9 mouse cellular contexts compared by ENCODE assay signal in the genomic region with DNA sequence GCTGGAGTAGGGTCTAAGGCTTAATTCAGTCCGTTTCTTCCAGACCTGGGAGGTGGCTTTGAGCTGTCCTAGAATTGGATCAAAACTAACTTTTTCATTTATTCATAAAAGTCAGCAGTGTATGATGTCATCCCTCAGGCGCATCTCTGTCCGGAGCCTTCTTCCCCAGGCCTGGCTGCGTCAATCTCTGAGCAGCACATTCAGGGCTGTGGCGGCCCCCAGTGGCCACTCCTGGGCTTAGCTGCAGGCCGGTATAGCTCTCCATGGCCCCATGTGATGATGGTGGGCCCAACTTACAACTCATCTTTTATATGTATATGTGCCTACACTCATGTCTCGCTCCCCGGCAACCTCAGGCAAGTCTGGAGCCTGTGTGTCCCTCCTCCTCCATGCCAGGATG. TPM values are rescaled to one million over a fixed set of nuclear protein-coding genes. Genes with fewer than 3 reads are reported as not detected.
A peak's percentile ranks its signal among the peaks of the same experiment; 100 is the strongest.
DNase-seq lines count a peak whose midpoint lies in the region; ATAC-seq and TF ChIP-seq lines count a peak whose summit lies in the region.
"Had no signal": no experiment of that assay in that cellular context is flagged by ENCODE, and none has a peak within 500 bp of the region (broad histone marks: within the 10 kb centered on the region; RNA-seq: fewer than 3 reads in every experiment).

No protein-coding gene starts in this region.

- TF ChIP-seq RAD21 in MEL (IDR thresholded peaks at IDR 0.05; ENCODE audit: low read depth, low read length): peak; percentile 97

- DNase-seq in MEL (ENCODE audit: low read depth, low spot score): peak; percentile 74
- DNase-seq in cerebellum, adult 11-12 months: peak; percentile 50
- DNase-seq in hindbrain, embryonic 10.5 days (ENCODE audit: low spot score): peak; percentile 70
- peak; percentile 27 for DNase-seq in layer of hippocampus, adult 9-10 months (ENCODE audit: low spot score)
- DNase-seq in lung, postnatal 0 days (ENCODE audit: low spot score): peak; percentile 75
- DNase-seq in retina, embryonic 14.5 days (ENCODE audit: low spot score): peak; percentile 80
- DNase-seq in urinary bladder, postnatal 14 days (ENCODE audit: low spot score): peak; percentile 78

- H3K27me3 ChIP-seq in MEL (ENCODE audit: control insufficient read depth in 1 of 2, insufficient read depth in 2 of 2, low read length in 2 of 2): no peaks in the 10 kb centered on the region
- H3K27me3 ChIP-seq in forebrain, embryonic 15.5 days: no peaks in the 10 kb centered on the region
- H3K27me3 ChIP-seq in hindbrain, embryonic 10.5 days (ENCODE audit: insufficient read depth, poor library complexity, severe bottlenecking): no peaks in the 10 kb centered on the region
- H3K27me3 ChIP-seq in lung, postnatal 0 days (replicated peaks; ENCODE audit: insufficient read depth, low read length): no peaks in the 10 kb centered on the region
- H3K27me3 ChIP-seq: heart, embryonic 13.5 days had no signal

- TF ChIP-seq POLR2A in MEL (IDR thresholded peaks at IDR 0.05; ENCODE audit: control insufficient read depth in 1 of 2, insufficient read depth in 1 of 2, low read depth in 1 of 2, low read length in 2 of 2, poor library complexity in 1 of 2): no peak

- TF ChIP-seq EP300 in MEL (IDR thresholded peaks at IDR 0.05; ENCODE audit: low read depth in 1 of 2, low read length in 2 of 2): no peak
- TF ChIP-seq EP300 in lung, postnatal 0 days (IDR thresholded peaks at IDR 0.05): no peak

- H3K9me3 ChIP-seq in MEL (replicated peaks; ENCODE audit: insufficient read depth, low read length): no peaks in the 10 kb centered on the region
- H3K9me3 ChIP-seq in forebrain, embryonic 15.5 days: no peaks in the 10 kb centered on the region
- H3K9me3 ChIP-seq in hindbrain, embryonic 10.5 days: no peaks in the 10 kb centered on the region
- no peaks in the 10 kb centered on the region for H3K9me3 ChIP-seq in lung, postnatal 0 days (ENCODE audit: low read length)
- H3K9me3 ChIP-seq: heart, embryonic 13.5 days had no signal

- ATAC-seq in forebrain, embryonic 15.5 days (replicated peaks): peak; percentile 78
- ATAC-seq in lung, postnatal 0 days: peak; percentile 84

- no peak overlapping the region for H3K27ac ChIP-seq in MEL (ENCODE audit: control insufficient read depth, low read depth, low read length)
- H3K27ac ChIP-seq in forebrain, embryonic 15.5 days (replicated peaks): no peak overlapping the region
- H3K27ac ChIP-seq in hindbrain, embryonic 10.5 days: no peak overlapping the region
- H3K27ac ChIP-seq in lung, postnatal 0 days (ENCODE audit: low read length): no peak overlapping the region
- H3K27ac ChIP-seq: heart, embryonic 13.5 days had no signal

- no peak overlapping the region for H3K4me3 ChIP-seq in MEL (ENCODE audit: control insufficient read depth in 1 of 2, insufficient read depth in 1 of 2, low read depth in 2 of 2, low read length in 2 of 2)
- no peak overlapping the region for H3K4me3 ChIP-seq in forebrain, embryonic 15.5 days
- no peak overlapping the region for H3K4me3 ChIP-seq in hindbrain, embryonic 10.5 days
- no peak overlapping the region for H3K4me3 ChIP-seq in lung, postnatal 0 days (ENCODE audit: low read depth, low read length)
- H3K4me3 ChIP-seq: heart, embryonic 13.5 days had no signal

- H3K9ac ChIP-seq in MEL (ENCODE audit: control insufficient read depth, low read depth, low read length, poor library complexity, severe bottlenecking): no peak overlapping the region
- no peak overlapping the region for H3K9ac ChIP-seq in forebrain, embryonic 15.5 days (replicated peaks)
- H3K9ac ChIP-seq in lung, postnatal 0 days (replicated peaks; ENCODE audit: low read depth): no peak overlapping the region
- H3K9ac ChIP-seq: heart, embryonic 13.5 days had no signal

- no peaks in the 10 kb centered on the region for H3K4me1 ChIP-seq in MEL (ENCODE audit: control insufficient read depth in 1 of 2, insufficient read depth in 2 of 2, low read length in 2 of 2)
- H3K4me1 ChIP-seq in forebrain, embryonic 15.5 days: peaks cover 7% of the 10 kb centered on the region
- H3K4me1 ChIP-seq in hindbrain, embryonic 10.5 days (replicated peaks): peaks cover 8% of the 10 kb centered on the region
- peaks cover 3% of the 10 kb centered on the region; the same call in 1 of the 2 replicates for H3K4me1 ChIP-seq in lung, postnatal 0 days (ENCODE audit: insufficient read depth, low read depth, low read length)

- H3K4me2 ChIP-seq in forebrain, embryonic 15.5 days (replicated peaks): no peak overlapping the region
- no peak overlapping the region for H3K4me2 ChIP-seq in lung, postnatal 0 days (replicated peaks; ENCODE audit: low read depth, low read length)
- H3K4me2 ChIP-seq: heart, embryonic 13.5 days had no signal

- H3K36me3 ChIP-seq in MEL (ENCODE audit: control insufficient read depth in 1 of 2, insufficient read depth in 2 of 2, low read length in 2 of 2): no peaks in the 10 kb centered on the region
- no peaks in the 10 kb centered on the region for H3K36me3 ChIP-seq in forebrain, embryonic 15.5 days
- no peaks in the 10 kb centered on the region for H3K36me3 ChIP-seq in hindbrain, embryonic 10.5 days
- no peaks in the 10 kb centered on the region for H3K36me3 ChIP-seq in lung, postnatal 0 days (ENCODE audit: insufficient read depth, low read length)
- H3K36me3 ChIP-seq: heart, embryonic 13.5 days had no signal

- 10% methylated on average over 8 of the region's 8 CpGs for whole genome bisulfite sequencing in forebrain, embryonic 15.5 days
- 18% methylated on average over 8 of the region's 8 CpGs for WGBS in hindbrain, embryonic 10.5 days
- WGBS in lung, postnatal 0 days: 9% methylated on average over 8 of the region's 8 CpGs

- no peaks in the 10 kb centered on the region; the same call in 1 of the 2 replicates for H3K79me2 ChIP-seq in MEL (ENCODE audit: control insufficient read depth, insufficient read depth, low read length, poor library complexity)

- TF ChIP-seq CTCF in MEL (IDR thresholded peaks at IDR 0.05 in 2 of 3, conservative IDR thresholded peaks at IDR 0.05 in 1 of 3; ENCODE audit: control insufficient read depth in 1 of 3, insufficient read depth in 1 of 3, low read depth in 2 of 3, low read length in 3 of 3, poor library complexity in 1 of 3, severe bottlenecking in 1 of 3): peak; percentile 55 to 98 (median 98)
- TF ChIP-seq CTCF in lung, postnatal 0 days (IDR thresholded peaks at IDR 0.05): peak; percentile 95

TF ChIP-seq in MEL, 35 proteins besides CTCF, POLR2A, EP300 and RAD21 (continues in another document):
- TF ChIP-seq ZMIZ1 (IDR thresholded peaks at IDR 0.05; ENCODE audit: low read depth, low read length) (no peak), RCOR1 (IDR thresholded peaks at IDR 0.05; ENCODE audit: low read depth, low read length) (0 out of 2 replicates have a peak, but pooled peaks have one; percentile 22), TBP (IDR thresholded peaks at IDR 0.05; ENCODE audit: low read depth, low read length) (no peak), CHD1 (IDR thresholded peaks at IDR 0.05; ENCODE audit: low read depth, low read length) (no peak), SMC3 (IDR thresholded peaks at IDR 0.05; ENCODE audit: low read depth, low read length) (peak; percentile 93), BHLHE40 (IDR thresholded peaks at IDR 0.05; ENCODE audit: borderline replicate concordance, low read depth, low read length) (no peak), ETS1 (IDR thresholded peaks at IDR 0.05; ENCODE audit: low read depth, low read length) (no peak), UBTF (IDR thresholded peaks at IDR 0.05; ENCODE audit: borderline replicate concordance, insufficient read depth, low read depth, low read length) (no peak), MEF2A (IDR thresholded peaks at IDR 0.05; ENCODE audit: extremely low read depth, insufficient replicate concordance, low read depth, low read length, poor library complexity, severe bottlenecking) (no peak), NRF1 (IDR thresholded peaks at IDR 0.05; ENCODE audit: insufficient read depth, low read depth, low read length, poor library complexity, severe bottlenecking) (no peak), MAZ (IDR thresholded peaks at IDR 0.05; ENCODE audit: low read depth, low read length) (peak; percentile 47; the same call in 1 of the 2 replicates), ZC3H11A (IDR thresholded peaks at IDR 0.05; ENCODE audit: low read depth, low read length) (peak; percentile 95), MYB (IDR thresholded peaks at IDR 0.05; ENCODE audit: low read depth, low read length) (no peak), MAX (IDR thresholded peaks at IDR 0.05; ENCODE audit: low read length) (no peak), HCFC1 (IDR thresholded peaks at IDR 0.05; ENCODE audit: low read depth, low read length) (no peak), MXI1 (IDR thresholded peaks at IDR 0.05; ENCODE audit: low read depth, low read length) (no peak), MYC (IDR thresholded peaks at IDR 0.05; ENCODE audit: low read depth, low read length) (no peak), ZKSCAN1 (IDR thresholded peaks at IDR 0.05; ENCODE audit: low read depth, low read length) (no peak), USF1 (IDR thresholded peaks at IDR 0.05; ENCODE audit: low read depth, low read length) (no peak), CHD2 (IDR thresholded peaks at IDR 0.05; ENCODE audit: low read length) (no peak), USF2 (IDR thresholded peaks at IDR 0.05; ENCODE audit: borderline replicate concordance in 1 of 2, insufficient read depth in 1 of 2, low read depth in 1 of 2, low read length in 2 of 2) (no peak), JUND (IDR thresholded peaks at IDR 0.05; ENCODE audit: low read depth, low read length) (no peak), NELFE (IDR thresholded peaks at IDR 0.05; ENCODE audit: low read depth, low read length) (no peak), SIN3A (IDR thresholded peaks at IDR 0.05; ENCODE audit: low read length) (peak; percentile 35; the same call in 1 of the 2 replicates)

RNA-seq across cellular contexts. Expression of gene Treh, which starts 21.0 kb away (rescaled TPM):
- not detected in 2 replicates for total RNA-seq in MEL (2012; rRNA removed)
- not detected for polyA plus RNA-seq in MEL (2012; ENCODE audit: insufficient read depth in 1 of 2, insufficient read length in 2 of 2, low read depth in 1 of 2, low replicate concordance in 2 of 2, missing spikeins in 1 of 2)
- not detected in 2 replicates for polyA plus RNA-seq in forebrain, embryonic 15.5 days (2015; fragmentation: Nextera tagmentation; extraction: Ambion mirVana)
- not detected in 2 replicates for polyA plus RNA-seq in hindbrain, embryonic 10.5 days (2016; fragmentation: Nextera tagmentation; extraction: Ambion mirVana)
- not detected in 2 replicates for polyA plus RNA-seq in lung, postnatal 0 days (2015; fragmentation: Nextera tagmentation; extraction: Ambion mirVana)
- polyA plus RNA-seq: heart, embryonic 13.5 days had no signal

RNA-seq across cellular contexts. Expression of gene Ddx6, which starts 47.3 kb away (rescaled TPM):
- 35.9 and 44.6 TPM in 2 replicates for total RNA-seq in MEL (2012; rRNA removed)
- 10 to 100 TPM; 41.9 to 96.5 TPM for polyA plus RNA-seq in MEL (2012; ENCODE audit: insufficient read depth in 1 of 2, insufficient read length in 2 of 2, low read depth in 1 of 2, low replicate concordance in 2 of 2, missing spikeins in 1 of 2)
- polyA plus RNA-seq in forebrain, embryonic 15.5 days (2015; fragmentation: Nextera tagmentation; extraction: Ambion mirVana): 22.9 and 23.1 TPM in 2 replicates
- 16.8 and 21.0 TPM in 2 replicates for polyA plus RNA-seq in hindbrain, embryonic 10.5 days (2016; fragmentation: Nextera tagmentation; extraction: Ambion mirVana)
- polyA plus RNA-seq in lung, postnatal 0 days (2015; fragmentation: Nextera tagmentation; extraction: Ambion mirVana): 13.9 and 18.3 TPM in 2 replicates

Comparison
In these comparisons a context has a peak if more than half of its experiments do, and no peak if none do; other contexts are left out.
1. DNase-seq: peak in every context shown above with its lines; median percentile 80 in retina, embryonic 14.5 days; 78 in urinary bladder, postnatal 14 days; 75 in lung, postnatal 0 days; 74 in MEL; 70 in hindbrain, embryonic 10.5 days; 50 in cerebellum, adult 11-12 months; 27 in layer of hippocampus, adult 9-10 months.